Mouse (Mus musculus) liver, postnatal 0 days (tissue): Measurements from ENCODE around the gene Zan. TPM values are rescaled to one million over a fixed set of nuclear protein-coding genes. Genes with fewer than 3 reads are reported as not detected.
"Not testable (repeated sequence)": the region's sequence is repeated elsewhere in the genome, so short reads cannot be mapped to it uniquely, and the experiment has no call there.

ENCODE experiments used
- ATAC-seq: fragments of 200-750 bp; cut with Nextera tagmentation; 2 replicates; pipeline ENCODE4 v1.8.0; 2017; ENCODE audit warnings: mild to moderate bottlenecking, moderate library complexity
- DNase-seq: peaks from one replicate; pipeline ENCODE4 v3.0.0-alpha.2; 2016
- H3K27ac ChIP-seq: fragments of 300-500 bp; sonication (generic); 2 replicates; pipeline ENCODE4 v1.5.1; 2014; ENCODE audit warnings: antibody characterized with exemption, moderate library complexity, mild to moderate bottlenecking, low read depth
- H3K27me3 ChIP-seq: fragments of 300-500 bp; sonication (generic); 2 replicates; pipeline ENCODE4 v1.6.1; 2014; ENCODE audit warnings: low read length, control low read depth, mixed read lengths; ENCODE audit not compliant: insufficient read depth
- H3K36me3 ChIP-seq: fragments of 300-500 bp; sonication (generic); replicated peaks from 2 replicates; pipeline ENCODE4 v1.6.1; 2014; ENCODE audit warnings: mild to moderate bottlenecking, control low read depth, low read length, moderate library complexity, mixed read lengths; ENCODE audit not compliant: insufficient read depth
- H3K4me1 ChIP-seq: fragments of 300-500 bp; sonication (generic); 2 replicates; pipeline ENCODE4 v1.6.1; 2014; ENCODE audit warnings: antibody characterized with exemption, mild to moderate bottlenecking, control low read depth; ENCODE audit not compliant: insufficient read depth
- H3K4me2 ChIP-seq: fragments of 300-500 bp; sonication (generic); 2 replicates; pipeline ENCODE4 v1.6.1; 2014; ENCODE audit warnings: low read depth, mild to moderate bottlenecking, low read length, moderate library complexity, mixed read lengths
- H3K4me3 ChIP-seq: fragments of 300-500 bp; sonication (generic); 2 replicates; pipeline ENCODE4 v1.5.1; 2014; ENCODE audit warnings: low read depth, low read length
- H3K9ac ChIP-seq: fragments of 300-500 bp; sonication (generic); replicated peaks from 2 replicates; pipeline ENCODE4 v1.6.1; 2014; ENCODE audit warnings: mild to moderate bottlenecking, moderate library complexity
- H3K9me3 ChIP-seq: fragments of 300-500 bp; sonication (generic); 2 replicates; pipeline ENCODE4 v1.6.1; 2016; ENCODE audit warnings: mild to moderate bottlenecking, control low read depth, low read length, mixed read lengths
- CTCF ChIP-seq: sonication (generic); IDR thresholded peaks from 2 replicates; pipeline ENCODE4 v1.5.1; 2016; ENCODE audit warnings: antibody characterized with exemption, low read depth
- EP300 ChIP-seq: IDR thresholded peaks from 2 replicates; pipeline ENCODE4 v1.6.1; 2016; ENCODE audit warnings: antibody characterized with exemption, low read depth, mild to moderate bottlenecking
- WGBS: fragments of 180-500 bp; shearing (Covaris S2); extraction: QIAGEN DNeasy Blood & Tissue Kit; methylation state at CpG from one replicate; pipeline ENCODE4 v1.1.7; 2014; ENCODE audit not compliant: insufficient replicate concordance; 5-methylcytosine and 5-hydroxymethylcytosine counted together
- polyA plus RNA-seq: library from polyadenylated mRNA; unstranded; fragments of >200 nt; fragmentation: Nextera tagmentation; extraction: Ambion mirVana; gene quantifications from 2 replicates; pipeline ENCODE4 v1.2.1, GENCODE M21; 2015

Zan gene
- polyA plus RNA-seq, 1 experiment from 2014 or later: 0.06 TPM

GRCm38 (mm10) chr5:137465049-137465448 is 11.8 kb downstream of the Zan start:
- no peaks in the 10 kb centered on the region for H3K36me3 ChIP-seq
- H3K4me2 ChIP-seq: no peak overlapping the region
- no peak overlapping the region for H3K27ac ChIP-seq
- TF ChIP-seq CTCF (peak; percentile 26), EP300 (no peak)
- ATAC-seq: no peak
- no peaks in the 10 kb centered on the region for H3K27me3 ChIP-seq
- DNase-seq: no peak
- no peaks in the 10 kb centered on the region for H3K9me3 ChIP-seq
- no peak overlapping the region for H3K4me3 ChIP-seq
- H3K9ac ChIP-seq: no peak overlapping the region
- 53% methylated on average over 3 of the region's 3 CpGs for WGBS
- H3K4me1 ChIP-seq: no peaks in the 10 kb centered on the region

- peak; percentile 49 for TF ChIP-seq CTCF
- TF ChIP-seq EP300: no peak
- Histone ChIP-seq H3K27ac (no peak overlapping the region), H3K4me1 (0 out of 2 replicates have a peak, but pooled peaks cover 4% of the 10 kb centered on the region), H3K27me3 (no peaks in the 10 kb centered on the region), H3K36me3 (no peaks in the 10 kb centered on the region), H3K4me2 (no peak overlapping the region), H3K9ac (no peak overlapping the region), H3K9me3 (no peaks in the 10 kb centered on the region), H3K4me3 (no peak overlapping the region)
- WGBS: 37% methylated on average over 7 of the region's 7 CpGs
- peak; percentile 32 for DNase-seq
- ATAC-seq: peak; percentile 89
Measured at GRCm38 (mm10) chr5:137455866-137456591, 20.8 kb downstream of the Zan start.

GRCm38 (mm10) chr5:137455206-137455605 is 21.7 kb downstream of the Zan start:
- Histone ChIP-seq H3K27me3 (no peaks in the 10 kb centered on the region), H3K36me3 (no peaks in the 10 kb centered on the region), H3K9me3 (no peaks in the 10 kb centered on the region), H3K4me1 (0 out of 2 replicates have a peak, but pooled peaks cover 4% of the 10 kb centered on the region), H3K4me2 (no peak overlapping the region), H3K27ac (no peak overlapping the region), H3K4me3 (no peak overlapping the region), H3K9ac (no peak overlapping the region)
- WGBS: 51% methylated on average over 6 of the region's 6 CpGs
- DNase-seq (no peak), ATAC-seq (no peak)
- TF ChIP-seq EP300: no peak
- TF ChIP-seq CTCF: no peak

GRCm38 (mm10) chr5:137445536-137445935 is 31.3 kb downstream of the Zan start:
- DNase-seq: no peak
- TF ChIP-seq EP300: no peak
- Histone ChIP-seq H3K4me1 (no peaks in the 10 kb centered on the region), H3K4me2 (no peak overlapping the region), H3K27ac (no peak overlapping the region), H3K27me3 (no peaks in the 10 kb centered on the region), H3K9ac (no peak overlapping the region), H3K36me3 (no peaks in the 10 kb centered on the region), H3K4me3 (no peak overlapping the region), H3K9me3 (no peaks in the 10 kb centered on the region)
- no peak for ATAC-seq

GRCm38 (mm10) chr5:137440216-137440855 is 36.5 kb downstream of the Zan start:
- no peak overlapping the region for H3K27ac ChIP-seq
- no peak overlapping the region for H3K4me3 ChIP-seq
- no peak overlapping the region for H3K4me2 ChIP-seq
- TF ChIP-seq EP300: no peak
- no peak for TF ChIP-seq CTCF
- no peak for ATAC-seq
- H3K9me3 ChIP-seq: no peaks in the 10 kb centered on the region
- no peaks in the 10 kb centered on the region for H3K27me3 ChIP-seq
- DNase-seq: no peak
- H3K36me3 ChIP-seq: no peaks in the 10 kb centered on the region
- H3K4me1 ChIP-seq: no peaks in the 10 kb centered on the region
- H3K9ac ChIP-seq: no peak overlapping the region
- 71% methylated on average over 11 of the region's 11 CpGs for WGBS

GRCm38 (mm10) chr5:137433889-137434288 is 43.0 kb downstream of the Zan start:
- DNase-seq: no peak
- no peak for TF ChIP-seq EP300
- no peak for TF ChIP-seq CTCF
- no peaks in the 10 kb centered on the region for H3K36me3 ChIP-seq
- no peaks in the 10 kb centered on the region for H3K27me3 ChIP-seq
- H3K4me3 ChIP-seq: no peak overlapping the region
- H3K4me2 ChIP-seq: no peak overlapping the region
- 55% methylated on average over 6 of the region's 6 CpGs for WGBS
- H3K4me1 ChIP-seq: no peaks in the 10 kb centered on the region
- no peak for ATAC-seq
- no peaks in the 10 kb centered on the region for H3K9me3 ChIP-seq
- no peak overlapping the region for H3K27ac ChIP-seq
- H3K9ac ChIP-seq: no peak overlapping the region

- DNase-seq, H3K9me3 ChIP-seq, H3K4me1 ChIP-seq, ATAC-seq, H3K27ac ChIP-seq, H3K36me3 ChIP-seq, H3K4me3 ChIP-seq, H3K27me3 ChIP-seq, H3K4me2 ChIP-seq, H3K9ac ChIP-seq: not testable (repeated sequence)
- 49% methylated on average over 4 of the region's 4 CpGs for WGBS
Measured at GRCm38 (mm10) chr5:137430402-137430801, 46.5 kb downstream of the Zan start.
